Mouse (Mus musculus) B cell, adult (primary cell): Measurements from ENCODE around the gene Il22ra2. TPM values are rescaled to one million over a fixed set of nuclear protein-coding genes. Genes with fewer than 3 reads are reported as not detected.

Source experiments
- total RNA-seq: library from RNA; stranded (reverse); gene quantifications from 4 replicates; pipeline ENCODE4 v1.2.4, GENCODE M21; 2023; ENCODE audit not compliant: inconsistent age

Gene Il22ra2
- total RNA-seq, result 0.21 TPM in 1 of 4 replicates, not detected in the others

DNA sequence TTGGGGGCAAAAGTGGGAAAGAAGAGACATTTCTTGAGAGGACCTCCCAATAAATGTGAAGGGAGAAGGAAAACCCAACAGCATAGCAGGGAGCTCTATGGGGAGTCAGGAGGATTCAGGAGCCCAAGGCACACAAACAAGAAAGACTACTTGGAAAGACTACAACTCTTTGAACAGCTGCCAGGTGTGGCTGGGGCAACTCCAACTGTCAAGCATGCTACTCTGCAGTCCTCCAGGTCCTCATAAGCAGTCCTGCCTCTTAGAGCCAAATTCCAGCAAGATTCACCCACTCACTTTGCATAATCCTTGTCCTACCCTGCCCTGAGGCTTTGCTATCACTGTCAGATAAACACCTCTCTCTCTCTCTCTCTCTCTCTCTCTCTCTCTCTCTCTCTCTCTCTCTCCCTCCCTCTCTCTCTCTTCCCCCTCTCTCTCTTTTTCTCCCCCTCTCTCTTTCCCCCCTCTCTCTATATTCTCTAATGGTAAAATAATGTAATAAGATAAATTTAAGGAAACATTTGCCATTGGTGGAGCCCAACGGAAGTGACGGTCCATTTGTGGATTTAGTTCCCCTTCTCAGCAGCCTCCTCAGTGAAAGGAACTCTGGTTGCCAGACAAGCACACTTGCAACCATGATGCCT lies at the start of gene Il22ra2:
Gene Il22ra2 (plus strand): TSS at position 591 of the 641 bp plus-strand sequence.

DNA sequence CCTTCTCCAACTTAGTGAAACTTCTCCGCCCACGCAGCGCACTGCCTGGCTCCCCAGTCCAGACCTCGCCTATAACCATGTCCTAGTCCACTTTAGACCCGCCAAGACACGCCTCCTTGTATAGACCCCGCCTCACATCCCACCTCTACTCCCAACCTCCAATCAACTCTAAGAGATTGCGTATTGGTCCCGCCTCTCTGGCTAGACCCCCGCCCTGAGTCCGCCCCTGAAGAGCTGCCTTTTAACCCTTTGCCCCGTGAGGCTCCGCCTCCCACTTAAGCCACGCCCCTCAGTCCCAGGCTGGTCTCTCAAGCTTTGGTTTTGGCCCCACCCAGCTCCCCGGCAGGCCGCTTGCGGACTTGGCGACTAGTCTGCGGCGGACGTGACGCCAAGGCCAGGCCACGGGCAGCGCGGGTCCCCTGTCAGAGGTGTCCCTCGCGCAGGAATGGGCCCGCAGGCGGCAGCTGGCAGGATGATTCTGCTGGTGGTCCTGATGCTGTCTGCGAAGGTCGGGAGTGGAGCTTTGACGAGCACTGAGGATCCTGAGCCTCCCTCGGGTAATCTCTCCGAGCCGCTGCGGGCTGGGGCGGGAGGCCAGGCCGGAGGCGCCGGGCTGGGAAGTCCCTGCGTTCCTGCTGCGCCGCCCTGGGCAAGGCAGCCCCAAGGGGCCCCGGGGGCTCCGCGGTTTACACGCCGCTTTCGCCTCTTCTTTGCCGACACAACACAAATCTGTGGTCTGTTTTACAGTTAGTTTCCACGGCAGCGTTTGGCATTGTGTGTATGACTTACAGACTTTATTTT lies 30.0 kb upstream of the Il22ra2 start, which contains the start of gene Ifngr1:
Gene Ifngr1 (plus strand): TSS at position 309 of the 801 bp plus-strand sequence.

Other genes with a start within 250 kb of the Il22ra2 start
- 103 to 115 TPM (median 108 TPM) in 4 replicates for gene Ifngr1, start 30.0 kb upstream of the Il22ra2 start, total RNA-seq
- gene Il20ra, start 90.6 kb downstream of the Il22ra2 start, total RNA-seq, result not detected in 4 replicates
- 0.39 to 0.75 TPM in 2 of 4 replicates, not detected in the others for gene Slc35d3, start 229.5 kb downstream of the Il22ra2 start, total RNA-seq